Comparison of ENCODE assay signal across 9 mouse cellular contexts in genomic region chr11:61091642-61092262, GRCm38 (mm10). TPM values are rescaled to one million over a fixed set of nuclear protein-coding genes. Genes with fewer than 3 reads are reported as not detected.
DNase-seq lines count a peak whose midpoint lies in the region; ATAC-seq and TF ChIP-seq lines count a peak whose summit lies in the region.
"Had no signal": no experiment of that assay in that cellular context is flagged by ENCODE, and none has a peak within 500 bp of the region (broad histone marks: within the 10 kb centered on the region; RNA-seq: fewer than 3 reads in every experiment).

No protein-coding gene starts in this region.

- 21% methylated on average over 7 of the region's 7 CpGs for WGBS in lung, postnatal 0 days

- H3K27ac ChIP-seq in CH12.LX (ENCODE audit: insufficient read depth, low read depth): no peak overlapping the region
- no peak overlapping the region for H3K27ac ChIP-seq in lung, postnatal 0 days (ENCODE audit: low read length)
- H3K27ac ChIP-seq: liver, embryonic 13.5 days had no signal

- no peak for TF ChIP-seq POLR2A in CH12.LX (IDR thresholded peaks at IDR 0.05; ENCODE audit: low read depth, low read length)

- no peaks in the 10 kb centered on the region for H3K79me2 ChIP-seq in CH12.LX (replicated peaks; ENCODE audit: control insufficient read depth, extremely low read depth, insufficient read depth, poor library complexity, severe bottlenecking)

- no peak overlapping the region for H3K4me3 ChIP-seq in CH12.LX (replicated peaks in 1 of 3; ENCODE audit: low read depth in 2 of 3, low read length in 2 of 3, poor library complexity in 1 of 3)
- no peak overlapping the region for H3K4me3 ChIP-seq in lung, postnatal 0 days (ENCODE audit: low read depth, low read length)
- H3K4me3 ChIP-seq: liver, embryonic 13.5 days had no signal

- no peak; the same call in 1 of the 2 replicates for ATAC-seq in cerebellum, adult (ENCODE audit: insufficient number of reproducible peaks, low FRiP score, low TSS enrichment)
- 0 out of 2 replicates have a peak, but pooled peaks have one; percentile 37 for ATAC-seq in lung, postnatal 0 days

- peaks cover 7 to 14% of the 10 kb centered on the region in 2 experiments for H3K4me1 ChIP-seq in CH12.LX (ENCODE audit: control insufficient read depth in 1 of 2, insufficient read depth in 2 of 2)
- no peaks in the 10 kb centered on the region for H3K4me1 ChIP-seq in lung, postnatal 0 days (ENCODE audit: insufficient read depth, low read depth, low read length)
- H3K4me1 ChIP-seq: liver, embryonic 13.5 days had no signal

- H3K4me2 ChIP-seq in CH12.LX (ENCODE audit: insufficient read depth, low read depth, poor library complexity, severe bottlenecking): no peak overlapping the region
- H3K4me2 ChIP-seq in lung, postnatal 0 days (replicated peaks; ENCODE audit: low read depth, low read length): no peak overlapping the region
- H3K4me2 ChIP-seq: liver, embryonic 13.5 days had no signal

- TF ChIP-seq CTCF in CH12.LX (conservative IDR thresholded peaks at IDR 0.05 in 1 of 2, IDR thresholded peaks at IDR 0.05 in 1 of 2; ENCODE audit: low read depth in 2 of 2, low read length in 2 of 2): peak; percentile 60 to 96; a peak in 3 of 4 replicates
- peak; percentile 87 for TF ChIP-seq CTCF in lung, postnatal 0 days (IDR thresholded peaks at IDR 0.05)

- H3K36me3 ChIP-seq in CH12.LX (replicated peaks in 1 of 2; ENCODE audit: control insufficient read depth in 1 of 2, insufficient read depth in 1 of 2, low read length in 1 of 2): no peaks in the 10 kb centered on the region
- no peaks in the 10 kb centered on the region for H3K36me3 ChIP-seq in lung, postnatal 0 days (ENCODE audit: insufficient read depth, low read length)
- H3K36me3 ChIP-seq: liver, embryonic 13.5 days had no signal

- H3K9ac ChIP-seq in CH12.LX (ENCODE audit: insufficient read depth, low read depth): no peak overlapping the region
- no peak overlapping the region for H3K9ac ChIP-seq in lung, postnatal 0 days (replicated peaks; ENCODE audit: low read depth)
- H3K9ac ChIP-seq: liver, embryonic 13.5 days had no signal

- in situ Hi-C loops in CH12.LX (cut with MboI; ENCODE audit: low pct_ligation_motif_present, low pct_unique_long_range_greater_than_20kb, low sequenced_read_pairs): no loop called here

- peaks cover 7% of the 10 kb centered on the region for H3K27me3 ChIP-seq in CH12.LX (replicated peaks)
- H3K27me3 ChIP-seq in lung, postnatal 0 days (replicated peaks; ENCODE audit: insufficient read depth, low read length): no peaks in the 10 kb centered on the region

- peaks cover 11% of the 10 kb centered on the region for H3K9me3 ChIP-seq in CH12.LX (replicated peaks; ENCODE audit: low read length)
- no peaks in the 10 kb centered on the region for H3K9me3 ChIP-seq in lung, postnatal 0 days (ENCODE audit: low read length)
- H3K9me3 ChIP-seq: liver, embryonic 13.5 days had no signal

- TF ChIP-seq EP300 in CH12.LX (IDR thresholded peaks at IDR 0.05; ENCODE audit: low read length): no peak
- TF ChIP-seq EP300 in lung, postnatal 0 days (IDR thresholded peaks at IDR 0.05): no peak

- dilution Hi-C loops in CH12.LX (cut with MboI; ENCODE audit: extremely low pct_ligation_motif_present, extremely low pct_unique_long_range_greater_than_20kb, low sequenced_read_pairs): no loop called here

- peak; percentile 99 for TF ChIP-seq RAD21 in CH12.LX (IDR thresholded peaks at IDR 0.05; ENCODE audit: low read depth, low read length)

- peak; percentile 76 for DNase-seq in cerebellum, adult 11 months
- peak; percentile 78 for DNase-seq in CH12.LX (ENCODE audit: extremely low read depth)
- peak; percentile 56 for DNase-seq in c-Kit-positive CD71-positive TER-119-negative erythroid progenitor cells, embryonic 14.5 days (ENCODE audit: low read depth)
- peak; percentile 70 for DNase-seq in forelimb bud, embryonic 11.5 days (ENCODE audit: low read depth, low spot score)
- DNase-seq in kidney, postnatal 25 days: peak; percentile 75 to 89
- DNase-seq in lung, postnatal 0 days (ENCODE audit: low spot score): peak; percentile 80
- DNase-seq in right cerebral cortex, adult 2 months (ENCODE audit: low spot score in 2 of 2): peak; percentile 86 to 88
- DNase-seq: liver, embryonic 13.5 days had no signal

TF ChIP-seq in CH12.LX, 34 proteins besides CTCF, POLR2A, EP300 and RAD21:
- TF ChIP-seq E2F4 (IDR thresholded peaks at IDR 0.05; ENCODE audit: insufficient replicate concordance, low read depth, low read length): 0 out of 2 replicates have a peak, but pooled peaks have one; percentile 23
- TF ChIP-seq TBP (conservative IDR thresholded peaks at IDR 0.05; ENCODE audit: low read depth, low read length): no peak
- TF ChIP-seq JUN (IDR thresholded peaks at IDR 0.05; ENCODE audit: insufficient read depth, low read depth, low read length): no peak; the same call in 1 of the 2 replicates
- TF ChIP-seq HCFC1 (IDR thresholded peaks at IDR 0.05; ENCODE audit: low read depth, low read length): no peak
- peak; percentile 58; the same call in 1 of the 2 replicates for TF ChIP-seq MAZ (IDR thresholded peaks at IDR 0.05; ENCODE audit: low read depth, low read length)
- 0 out of 2 replicates have a peak, but pooled peaks have one; percentile 52 for TF ChIP-seq RCOR1 (conservative IDR thresholded peaks at IDR 0.05; ENCODE audit: low read depth, low read length)
- peak; percentile 92 for TF ChIP-seq ZC3H11A (IDR thresholded peaks at IDR 0.05; ENCODE audit: low read depth, low read length)
- TF ChIP-seq JUND (conservative IDR thresholded peaks at IDR 0.05; ENCODE audit: low read depth, low read length): 0 out of 2 replicates have a peak, but pooled peaks have one; percentile 31
- TF ChIP-seq SIN3A (IDR thresholded peaks at IDR 0.05; ENCODE audit: low read length): peak; percentile 59; the same call in 1 of the 2 replicates
- no peak for TF ChIP-seq POLR2AphosphoS2 (IDR thresholded peaks at IDR 0.05; ENCODE audit: low read depth, low read length)
- peak; percentile 83 for TF ChIP-seq ZNF384 (IDR thresholded peaks at IDR 0.05; ENCODE audit: low read depth, low read length)
- TF ChIP-seq IRF4 (IDR thresholded peaks at IDR 0.05; ENCODE audit: low read depth, low read length): peak; percentile 46; the same call in 1 of the 2 replicates
- no peak for TF ChIP-seq ZKSCAN1 (IDR thresholded peaks at IDR 0.05; ENCODE audit: borderline replicate concordance, low read depth, low read length)
- peak; percentile 62 for TF ChIP-seq NELFE (IDR thresholded peaks at IDR 0.05; ENCODE audit: low read depth, low read length)
- peak; percentile 97 for TF ChIP-seq SMC3 (IDR thresholded peaks at IDR 0.05; ENCODE audit: low read depth, low read length)

RNA-seq across cellular contexts. Expression of gene Tnfrsf13b, which starts 34.8 kb away (rescaled TPM):
- total RNA-seq in CH12.LX (2012; rRNA removed) (260 and 365 TPM in 2 replicates), CH12.LX (2014; rRNA removed) (338 and 355 TPM in 2 replicates)
- 299 and 356 TPM in 2 replicates for polyA plus RNA-seq in CH12.LX (2012; ENCODE audit: insufficient read length, low read depth)
- 8.5 and 10.8 TPM in 2 replicates for polyA plus RNA-seq in lung, postnatal 0 days (2015; fragmentation: Nextera tagmentation; extraction: Ambion mirVana)

Comparison
In these comparisons a context has a peak if more than half of its experiments do, and no peak if none do; other contexts are left out.
1. RNA of gene Tnfrsf13b, which starts 34.8 kb away (polyA plus RNA-seq): 299 to 356 TPM in CH12.LX; 8.5 to 10.8 TPM in lung, postnatal 0 days; every median in the first group is over 10 times any median in the second.
2. Peak in every context shown above with its lines, with median percentiles within 50 percentile points of each other: DNase-seq.